Mouse (Mus musculus) adrenal gland, postnatal 36 days (tissue): ENCODE measurements around the gene Zmynd19. TPM values are rescaled to one million over a fixed set of nuclear protein-coding genes. Genes with fewer than 3 reads are reported as not detected.

Source experiments
- microRNA-seq: library from miRNA; unstranded; fragments of <30 nt; microRNA quantifications from one replicate; pipeline ENCODE4 v1.2.0, GENCODE M21; 2021
- total RNA-seq, 2 experiments: library from RNA; stranded (reverse); gene quantifications; 2 replicates each; pipeline ENCODE4 v1.2.3; 2021

Gene Zmynd19
- total RNA-seq, 2 experiments from 2014 or later = 25.2 to 29.5 TPM

Small RNA genes lying within 50 kb of the gene (microRNA-seq; reads per million reads assigned to microRNA genes)
- gene Gm22875 = not detected

Other genes starting within 250 kb of the Zmynd19 start
- 1 to 10 TPM; 1.3 to 1.9 TPM for gene Cacna1b, start 186.6 kb upstream of the Zmynd19 start, total RNA-seq
- gene Ehmt1, start 30.2 kb upstream of the Zmynd19 start, total RNA-seq = 10 to 100 TPM; 52.8 to 57.7 TPM
- gene Arrdc1, start 14.5 kb upstream of the Zmynd19 start, total RNA-seq = 10 to 100 TPM in 1 of 2 experiments, 1 to 10 TPM in 1; 9.7 to 15.0 TPM
- gene Dph7, start 12.6 kb downstream of the Zmynd19 start, total RNA-seq = 10 to 100 TPM in 1 of 2 experiments, 1 to 10 TPM in 1; 4.6 to 13.2 TPM
- 100 to 1,000 TPM in 1 of 2 experiments, 10 to 100 TPM in 1; 90.9 to 115 TPM for gene Mrpl41, start 25.3 kb downstream of the Zmynd19 start, total RNA-seq
- 10 to 100 TPM; 38.5 to 66.3 TPM for gene Pnpla7, start 26.2 kb downstream of the Zmynd19 start, total RNA-seq
- gene Nsmf, start 104.6 kb downstream of the Zmynd19 start, total RNA-seq = 10 to 100 TPM; 32.8 to 56.4 TPM
- gene Entpd8, start 130.5 kb downstream of the Zmynd19 start, total RNA-seq = not detected
- gene Noxa1, start 145.4 kb downstream of the Zmynd19 start, total RNA-seq = not detected
- gene Nrarp, start 231.0 kb downstream of the Zmynd19 start, total RNA-seq = 1 to 10 TPM; 2.1 to 2.3 TPM
- gene Tor4a, start 247.1 kb downstream of the Zmynd19 start, total RNA-seq = 10 to 100 TPM; 14.0 to 24.8 TPM